9 mouse cellular contexts compared by ENCODE assay signal in genomic region chr1:85935148-85935852, GRCm38 (mm10). TPM values are rescaled to one million over a fixed set of nuclear protein-coding genes. Genes with fewer than 3 reads are reported as not detected.
DNase-seq lines count a peak whose midpoint lies in the region; ATAC-seq and TF ChIP-seq lines count a peak whose summit lies in the region.
"Had no signal": no experiment of that assay in that cellular context is flagged by ENCODE, and none has a peak within 500 bp of the region (broad histone marks: within the 10 kb centered on the region; RNA-seq: fewer than 3 reads in every experiment).

No protein-coding gene starts in this region.

- H3K4me1 ChIP-seq in ES-Bruce4 (ENCODE audit: control insufficient read depth, insufficient read depth, low read length), result no peaks in the 10 kb centered on the region
- peaks cover 36% of the 10 kb centered on the region for H3K4me1 ChIP-seq in neural tube, embryonic 13.5 days (replicated peaks)
- H3K4me1 ChIP-seq in hindbrain, embryonic 13.5 days (replicated peaks), result peaks cover 36% of the 10 kb centered on the region

- TF ChIP-seq POLR2A in ES-Bruce4 (IDR thresholded peaks at IDR 0.05; ENCODE audit: insufficient read depth, low read length), result no peak

- WGBS in neural tube, embryonic 13.5 days, result 52% methylated on average over 8 of the region's 8 CpGs
- WGBS in hindbrain, embryonic 13.5 days, result 45% methylated on average over 8 of the region's 8 CpGs

- TF ChIP-seq CTCF in ES-Bruce4 (IDR thresholded peaks at IDR 0.05; ENCODE audit: low read depth, low read length), result peak; percentile 76

- no peak overlapping the region for H3K9ac ChIP-seq in ES-Bruce4 (ENCODE audit: low read depth, poor library complexity, severe bottlenecking)
- no peak overlapping the region for H3K9ac ChIP-seq in neural tube, embryonic 13.5 days
- no peak overlapping the region for H3K9ac ChIP-seq in hindbrain, embryonic 13.5 days
- H3K9ac ChIP-seq: neural tube, embryonic 12.5 days had no signal

- no peak overlapping the region for H3K27ac ChIP-seq in ES-Bruce4 (ENCODE audit: insufficient read depth, low read length)
- 0 out of 2 replicates have a peak overlapping the region, but pooled peaks have one; percentile 69 for H3K27ac ChIP-seq in neural tube, embryonic 13.5 days (replicated peaks)
- no peak overlapping the region for H3K27ac ChIP-seq in hindbrain, embryonic 13.5 days
- H3K27ac ChIP-seq: neural tube, embryonic 12.5 days had no signal

- no peak for TF ChIP-seq EP300 in ES-Bruce4 (IDR thresholded peaks at IDR 0.05; ENCODE audit: insufficient read depth, low read depth, low read length)

- no peak overlapping the region for H3K4me3 ChIP-seq in ES-Bruce4 (ENCODE audit: low read depth, low read length)
- no peak overlapping the region for H3K4me3 ChIP-seq in neural tube, embryonic 13.5 days
- H3K4me3 ChIP-seq in hindbrain, embryonic 13.5 days, result no peak overlapping the region
- H3K4me3 ChIP-seq: neural tube, embryonic 12.5 days had no signal

- peak; percentile 57 to 74 for DNase-seq in left cerebral cortex, adult 18-20 months (ENCODE audit: low spot score in 2 of 2)
- DNase-seq in left cerebral cortex, adult 8-10 months (ENCODE audit: low spot score in 2 of 2), result no peak
- DNase-seq in adrenal gland, adult 2 months, result peak; percentile 67
- DNase-seq in embryo, embryonic 10.5 days (ENCODE audit: low spot score), result peak; percentile 81
- DNase-seq in kidney, postnatal 25 days, result peak; percentile 60 to 79

- H3K36me3 ChIP-seq in ES-Bruce4 (ENCODE audit: control insufficient read depth, insufficient read depth, low read length, poor library complexity, severe bottlenecking), result no peaks in the 10 kb centered on the region
- no peaks in the 10 kb centered on the region for H3K36me3 ChIP-seq in neural tube, embryonic 13.5 days
- H3K36me3 ChIP-seq in hindbrain, embryonic 13.5 days, result no peaks in the 10 kb centered on the region
- H3K36me3 ChIP-seq: neural tube, embryonic 12.5 days had no signal

- H3K9me3 ChIP-seq in ES-Bruce4 (replicated peaks; ENCODE audit: control insufficient read depth, insufficient read depth, low read length, poor library complexity, severe bottlenecking), result no peaks in the 10 kb centered on the region
- no peaks in the 10 kb centered on the region for H3K9me3 ChIP-seq in neural tube, embryonic 13.5 days
- H3K9me3 ChIP-seq in hindbrain, embryonic 13.5 days, result no peaks in the 10 kb centered on the region
- H3K9me3 ChIP-seq: neural tube, embryonic 12.5 days had no signal

- H3K27me3 ChIP-seq in ES-Bruce4 (ENCODE audit: control insufficient read depth, insufficient read depth, low read length, poor library complexity, severe bottlenecking), result no peaks in the 10 kb centered on the region
- 0 out of 2 replicates have a peak, but pooled peaks cover 6% of the 10 kb centered on the region for H3K27me3 ChIP-seq in neural tube, embryonic 13.5 days
- no peaks in the 10 kb centered on the region for H3K27me3 ChIP-seq in hindbrain, embryonic 13.5 days
- H3K27me3 ChIP-seq: neural tube, embryonic 12.5 days had no signal

- H3K4me2 ChIP-seq in neural tube, embryonic 13.5 days, result no peak overlapping the region
- H3K4me2 ChIP-seq in hindbrain, embryonic 13.5 days, result no peak overlapping the region
- H3K4me2 ChIP-seq: neural tube, embryonic 12.5 days had no signal

- ATAC-seq in neural tube, embryonic 13.5 days (ENCODE audit: low read depth), result no peak
- no peak for ATAC-seq in hindbrain, embryonic 13.5 days (ENCODE audit: low FRiP score)

RNA-seq across cellular contexts. Expression of gene 4933407L21Rik, which starts 7.0 kb away (rescaled TPM):
- 1 to 10 TPM; 5.2 to 7.7 TPM for total RNA-seq in left cerebral cortex, adult 18-20 months (2021)
- total RNA-seq in left cerebral cortex, adult 8-10 months (2022), result 1 to 10 TPM; 5.6 to 9.6 (median 6.3) TPM
- not detected in 2 replicates for polyA plus RNA-seq in ES-Bruce4 (2011; ENCODE audit: insufficient read depth, insufficient read length, low read depth, missing spikeins)
- total RNA-seq in adrenal gland, adult 2 months (2021), result under 1 TPM in 1 of 2 experiments, not detected in 1; 0.24 TPM
- 0.10 TPM in 1 of 2 replicates, not detected in the other for polyA plus RNA-seq in adrenal gland, adult 2 months (2012; rRNA removed)
- 2.7 and 3.5 TPM in 2 replicates for polyA plus RNA-seq in neural tube, embryonic 13.5 days (2015; fragmentation: Nextera tagmentation; extraction: Ambion mirVana)
- 3.5 and 3.6 TPM in 2 replicates for polyA plus RNA-seq in hindbrain, embryonic 13.5 days (2015; fragmentation: Nextera tagmentation; extraction: Ambion mirVana)

RNA-seq across cellular contexts. Expression of gene Gpr55, which starts 25.5 kb away (rescaled TPM):
- under 1 TPM; 0.09 to 0.14 TPM for total RNA-seq in left cerebral cortex, adult 18-20 months (2021)
- total RNA-seq in left cerebral cortex, adult 8-10 months (2022), result under 1 TPM; 0.11 to 0.23 (median 0.21) TPM
- polyA plus RNA-seq in ES-Bruce4 (2011; ENCODE audit: insufficient read depth, insufficient read length, low read depth, missing spikeins), result not detected in 2 replicates
- total RNA-seq in adrenal gland, adult 2 months (2021), result 1 to 10 TPM; 4.3 to 4.4 TPM
- 0.98 and 1.2 TPM in 2 replicates for polyA plus RNA-seq in adrenal gland, adult 2 months (2012; rRNA removed)
- 0.12 TPM in 1 of 2 replicates, not detected in the other for polyA plus RNA-seq in neural tube, embryonic 13.5 days (2015; fragmentation: Nextera tagmentation; extraction: Ambion mirVana)
- polyA plus RNA-seq in hindbrain, embryonic 13.5 days (2015; fragmentation: Nextera tagmentation; extraction: Ambion mirVana), result 0.04 and 0.17 TPM in 2 replicates

RNA-seq across cellular contexts. Expression of gene Itm2c, which starts 41.2 kb away (rescaled TPM):
- total RNA-seq in left cerebral cortex, adult 18-20 months (2021), result 100 to 1,000 TPM; 731 to 809 TPM
- 100 to 1,000 TPM; 764 to 823 (median 782) TPM for total RNA-seq in left cerebral cortex, adult 8-10 months (2022)
- polyA plus RNA-seq in ES-Bruce4 (2011; ENCODE audit: insufficient read depth, insufficient read length, low read depth, missing spikeins), result 51.2 and 57.5 TPM in 2 replicates
- total RNA-seq in adrenal gland, adult 2 months (2021), result 100 to 1,000 TPM; 549 to 588 TPM
- polyA plus RNA-seq in adrenal gland, adult 2 months (2012; rRNA removed), result 777 and 999 TPM in 2 replicates
- polyA plus RNA-seq in neural tube, embryonic 13.5 days (2015; fragmentation: Nextera tagmentation; extraction: Ambion mirVana), result 148 and 155 TPM in 2 replicates
- 166 and 167 TPM in 2 replicates for polyA plus RNA-seq in hindbrain, embryonic 13.5 days (2015; fragmentation: Nextera tagmentation; extraction: Ambion mirVana)

Comparison
In these comparisons a context has a peak if more than half of its experiments do, and no peak if none do; other contexts are left out.
1. DNase-seq: peak in left cerebral cortex, adult 18-20 months (2 of 2), adrenal gland, adult 2 months (single experiment), embryo, embryonic 10.5 days (single experiment) and kidney, postnatal 25 days (2 of 2); none in left cerebral cortex, adult 8-10 months (0 of 2).